Mouse (Mus musculus) midbrain, embryonic 13.5 days (tissue): ENCODE measurements around the gene Clec4a2. TPM values are rescaled to one million over a fixed set of nuclear protein-coding genes. Genes with fewer than 3 reads are reported as not detected.

Experiments
- polyA plus RNA-seq: library from polyadenylated mRNA; unstranded; fragments of >200 nt; fragmentation: Nextera tagmentation; extraction: Ambion mirVana; gene quantifications from 2 replicates; pipeline ENCODE4 v1.2.1, GENCODE M21; 2015

Clec4a2 gene
- polyA plus RNA-seq, 1 experiment from 2014 or later = 0.96 TPM

Other genes with a start within 250 kb of the Clec4a2 start
- gene Necap1, start 232.0 kb upstream of the Clec4a2 start, polyA plus RNA-seq = 107 and 113 TPM in 2 replicates
- 0.54 and 0.69 TPM in 2 replicates for gene Clec4a1, start 184.6 kb upstream of the Clec4a2 start, polyA plus RNA-seq
- gene Clec4a3, start 153.9 kb upstream of the Clec4a2 start, polyA plus RNA-seq = 0.92 and 0.94 TPM in 2 replicates
- gene Clec4a4, start 116.1 kb upstream of the Clec4a2 start, polyA plus RNA-seq = not detected in 2 replicates
- gene Clec4b1, start 56.5 kb upstream of the Clec4a2 start, polyA plus RNA-seq = not detected in 2 replicates
- not detected in 2 replicates for gene Clec4b2, start 66.5 kb downstream of the Clec4a2 start, polyA plus RNA-seq
- gene Clec4n, start 123.4 kb downstream of the Clec4a2 start, polyA plus RNA-seq = 1.1 and 1.7 TPM in 2 replicates
- gene Clec4d, start 155.7 kb downstream of the Clec4a2 start, polyA plus RNA-seq = not detected in 2 replicates
- gene Clec4e, start 183.4 kb downstream of the Clec4a2 start, polyA plus RNA-seq = not detected in 2 replicates
- gene Vmn2r19, start 201.9 kb downstream of the Clec4a2 start, polyA plus RNA-seq = not detected in 2 replicates